Mouse (Mus musculus) hindbrain, embryonic 11.5 days (tissue): ENCODE data around the gene Zfp119b. TPM values are rescaled to one million over a fixed set of nuclear protein-coding genes. Genes with fewer than 3 reads are reported as not detected.
A peak's percentile ranks its signal among the peaks of the same experiment; 100 is the strongest.
"Not testable (repeated sequence)": the region's sequence is repeated elsewhere in the genome, so short reads cannot be mapped to it uniquely, and the experiment has no call there.

Experiments used
- ATAC-seq: fragments of 200-750 bp; cut with Nextera tagmentation; 2 replicates; pipeline ENCODE4 v1.8.0; 2017; ENCODE audit warnings: mild to moderate bottlenecking, moderate TSS enrichment, moderate library complexity; ENCODE audit not compliant: low FRiP score
- DNase-seq: peaks from one replicate; pipeline ENCODE4 v3.0.0-alpha.2; 2015; ENCODE audit warnings: low spot score
- H3K27ac ChIP-seq: fragments of 300-500 bp; sonication (generic); 2 replicates; pipeline ENCODE4 v1.5.1; 2014; ENCODE audit warnings: mild to moderate bottlenecking, low read depth, low read length
- H3K27me3 ChIP-seq: fragments of 300-500 bp; sonication (generic); 2 replicates; pipeline ENCODE4 v1.6.1; 2014; ENCODE audit warnings: mild to moderate bottlenecking, low read length, moderate library complexity, mixed read lengths; ENCODE audit not compliant: control insufficient read depth, insufficient read depth
- H3K36me3 ChIP-seq: fragments of 300-500 bp; sonication (generic); 2 replicates; pipeline ENCODE4 v1.6.1; 2014; ENCODE audit warnings: mild to moderate bottlenecking, low read length, moderate library complexity, mixed read lengths; ENCODE audit not compliant: control insufficient read depth, insufficient read depth
- H3K4me1 ChIP-seq: fragments of 300-500 bp; sonication (generic); replicated peaks from 2 replicates; pipeline ENCODE4 v1.6.1; 2014; ENCODE audit warnings: low read length, mixed read lengths; ENCODE audit not compliant: control insufficient read depth, insufficient read depth
- H3K4me2 ChIP-seq: fragments of 300-500 bp; sonication (generic); replicated peaks from 2 replicates; pipeline ENCODE4 v1.6.1; 2014; ENCODE audit warnings: mild to moderate bottlenecking, low read depth, low read length
- H3K4me3 ChIP-seq: fragments of 300-500 bp; sonication (generic); 2 replicates; pipeline ENCODE4 v1.5.1; 2014; ENCODE audit warnings: low read depth, low read length
- H3K9ac ChIP-seq: fragments of 300-500 bp; sonication (generic); 2 replicates; pipeline ENCODE4 v1.6.1; 2014; ENCODE audit warnings: low read depth, low read length
- H3K9me3 ChIP-seq: fragments of 300-500 bp; sonication (generic); 2 replicates; pipeline ENCODE4 v1.6.1; 2016; ENCODE audit warnings: low read length; ENCODE audit not compliant: control insufficient read depth
- WGBS: fragments of 180-500 bp; shearing (Covaris S2); extraction: QIAGEN DNeasy Blood & Tissue Kit; methylation state at CpG from one replicate; pipeline ENCODE4 v1.1.7; 2014; 5-methylcytosine and 5-hydroxymethylcytosine counted together
- polyA plus RNA-seq: library from polyadenylated mRNA; unstranded; fragments of >200 nt; fragmentation: Nextera tagmentation; extraction: Ambion mirVana; gene quantifications from 2 replicates; pipeline ENCODE4 v1.2.1, GENCODE M21; 2014

Zfp119b gene
- polyA plus RNA-seq, 1 experiment from 2014 or later = 6.7 TPM

GRCm38 (mm10) chr17:55954229-55954628 lies 4.9 kb upstream of the Zfp119b start:
- no peak for DNase-seq

GRCm38 (mm10) chr17:55953751-55954150 lies 4.5 kb upstream of the Zfp119b start:
- ATAC-seq (no peak), DNase-seq (no peak)
- H3K9ac ChIP-seq = no peak overlapping the region
- no peak overlapping the region for H3K4me2 ChIP-seq
- peaks cover 2% of the 10 kb centered on the region; the same call in 1 of the 2 replicates for H3K4me1 ChIP-seq
- WGBS = 80% methylated on average over 6 of the region's 6 CpGs
- no peak overlapping the region for H3K27ac ChIP-seq
- H3K36me3 ChIP-seq = no peaks in the 10 kb centered on the region
- no peak overlapping the region for H3K4me3 ChIP-seq
- H3K9me3 ChIP-seq = no peaks in the 10 kb centered on the region
- H3K27me3 ChIP-seq = no peaks in the 10 kb centered on the region

More at GRCm38 (mm10) chr17:55954229-55954628, 4.9 kb upstream of the Zfp119b start:
- Histone ChIP-seq H3K27ac (no peak overlapping the region), H3K4me2 (no peak overlapping the region), H3K36me3 (no peaks in the 10 kb centered on the region), H3K9me3 (no peaks in the 10 kb centered on the region), H3K27me3 (no peaks in the 10 kb centered on the region), H3K9ac (no peak overlapping the region), H3K4me1 (peaks cover 2% of the 10 kb centered on the region; the same call in 1 of the 2 replicates), H3K4me3 (no peak overlapping the region)
- 39% methylated on average over 14 of the region's 16 CpGs for WGBS
- ATAC-seq = no peak

- Histone ChIP-seq H3K9ac (no peak within 1 kb of the TSS), H3K4me3 (no peak within 1 kb of the TSS), H3K27me3 (no peaks in the 10 kb centered on the region), H3K4me1 (0 out of 2 replicates have a peak, but pooled peaks cover 2% of the 10 kb centered on the region), H3K4me2 (no peak within 1 kb of the TSS), H3K27ac (no peak within 1 kb of the TSS), H3K36me3 (no peaks in the 10 kb centered on the region), H3K9me3 (no peaks in the 10 kb centered on the region)
- ATAC-seq = no peak
- WGBS = 77% methylated on average over 6 of the region's 6 CpGs
- DNase-seq = no peak
These were observed 3.2 kb upstream of the Zfp119b start, which contains the start of gene Ebi3 for GRCm38 (mm10) chr17:55952447-55953027. TSS of gene Ebi3 (plus strand) at chr17:55952640.

- H3K4me3 ChIP-seq = no peak overlapping the region
- H3K9ac ChIP-seq = no peak overlapping the region
- no peaks in the 10 kb centered on the region for H3K27me3 ChIP-seq
- no peaks in the 10 kb centered on the region for H3K36me3 ChIP-seq
- H3K4me2 ChIP-seq = no peak overlapping the region
- ATAC-seq = no peak
- DNase-seq = no peak
- 0 out of 2 replicates have a peak, but pooled peaks cover 2% of the 10 kb centered on the region for H3K4me1 ChIP-seq
- no peaks in the 10 kb centered on the region for H3K9me3 ChIP-seq
- no peak overlapping the region for H3K27ac ChIP-seq
These were observed 2.7 kb upstream of the Zfp119b start for GRCm38 (mm10) chr17:55952041-55952440.

- WGBS = 82% methylated on average over 9 of the region's 9 CpGs
- H3K27ac ChIP-seq = no peak overlapping the region
- no peak overlapping the region for H3K4me3 ChIP-seq
- no peaks in the 10 kb centered on the region for H3K27me3 ChIP-seq
- H3K4me1 ChIP-seq = no peaks in the 10 kb centered on the region
- no peak overlapping the region for H3K4me2 ChIP-seq
- H3K9me3 ChIP-seq = no peaks in the 10 kb centered on the region
- no peak overlapping the region for H3K9ac ChIP-seq
- DNase-seq = no peak
- no peaks in the 10 kb centered on the region for H3K36me3 ChIP-seq
- no peak for ATAC-seq
These were observed 1.3 kb upstream of the Zfp119b start for GRCm38 (mm10) chr17:55950601-55951000.

- Histone ChIP-seq H3K4me1 (no peaks in the 10 kb centered on the region), H3K9me3 (no peaks in the 10 kb centered on the region), H3K4me3 (no peak overlapping the region), H3K27ac (no peak overlapping the region), H3K9ac (no peak overlapping the region), H3K27me3 (no peaks in the 10 kb centered on the region), H3K4me2 (no peak overlapping the region), H3K36me3 (no peaks in the 10 kb centered on the region)
- DNase-seq (no peak), ATAC-seq (no peak)
- 85% methylated on average over 4 of the region's 4 CpGs for WGBS
These were observed 653 bp downstream of the Zfp119b start for GRCm38 (mm10) chr17:55948647-55949046.

GRCm38 (mm10) chr17:55945696-55946095 lies 3.6 kb downstream of the Zfp119b start:
- H3K27ac ChIP-seq = no peak overlapping the region
- DNase-seq (no peak), ATAC-seq (no peak)
- no peaks in the 10 kb centered on the region for H3K27me3 ChIP-seq
- WGBS = 30% methylated on average over 5 of the region's 5 CpGs
- no peaks in the 10 kb centered on the region for H3K36me3 ChIP-seq
- no peaks in the 10 kb centered on the region for H3K4me1 ChIP-seq
- H3K9me3 ChIP-seq = no peaks in the 10 kb centered on the region; the same call in 1 of the 2 replicates
- H3K4me3 ChIP-seq = peak overlapping the region; percentile 44
- peak overlapping the region; percentile 82 for H3K4me2 ChIP-seq
- H3K9ac ChIP-seq = peak overlapping the region; percentile 56

GRCm38 (mm10) chr17:55944866-55945682 lies 4.2 kb downstream of the Zfp119b start:
- DNase-seq (peak; percentile 73), ATAC-seq (peak; percentile 98)
- Histone ChIP-seq H3K4me2 (peak overlapping the region; percentile 82), H3K27ac (peak overlapping the region; percentile 65), H3K9ac (peak overlapping the region; percentile 56), H3K4me3 (peak overlapping the region; percentile 44)
- H3K36me3 ChIP-seq, H3K4me1 ChIP-seq, H3K27me3 ChIP-seq, H3K9me3 ChIP-seq: not testable (repeated sequence)
- WGBS = under 1% methylated on average over 46 of the region's 56 CpGs
